Mouse (Mus musculus): ENCODE measurements at regions not wholly inside any gene's neighbourhood (a gene's known extent, or its start where the extent isn't known, plus 50 kb on each side); places are given as distances from the start of the nearest gene placed in this dataset.

DNA sequence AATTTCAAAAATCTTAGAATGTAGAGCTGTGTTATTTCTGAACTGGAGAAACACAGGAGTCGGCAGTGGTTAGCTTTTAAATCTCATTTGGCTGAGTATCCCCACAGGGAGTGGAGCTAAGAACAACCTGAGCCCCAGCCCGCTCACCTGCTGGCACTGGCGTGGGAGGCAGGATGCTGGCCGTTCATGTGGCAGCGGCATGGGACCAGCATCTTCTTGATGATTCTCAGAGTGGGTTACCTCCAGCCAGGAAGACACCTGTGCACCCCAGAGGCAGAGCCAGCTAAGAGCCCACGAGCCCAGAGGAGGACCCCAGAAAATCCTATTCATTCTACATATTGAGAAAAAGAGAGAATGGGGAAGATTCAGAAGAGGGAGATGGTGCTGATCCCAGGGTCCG, 181.7 kb downstream of the Vrk1 start:
- DNase-seq: no peak

DNA sequence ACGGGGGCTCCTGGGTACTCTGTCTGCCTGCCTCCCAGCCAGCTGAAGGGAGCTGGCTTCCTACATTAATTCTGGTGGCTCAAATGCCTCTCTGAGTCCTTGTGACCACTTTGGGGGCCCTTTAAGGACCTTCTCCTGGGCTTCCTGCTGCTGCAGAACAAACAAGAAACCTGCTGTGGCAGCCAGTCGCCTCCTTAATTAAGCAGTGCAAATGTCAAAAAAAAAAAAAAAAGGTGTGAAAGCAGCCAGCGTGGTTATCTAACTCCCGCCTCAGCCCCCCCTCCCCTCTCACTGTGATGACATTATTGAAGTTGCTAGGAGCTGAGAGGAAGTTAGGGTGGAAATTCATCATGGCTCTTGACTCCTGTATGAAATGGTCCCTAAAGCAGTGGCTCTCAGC, 189.3 kb downstream of the Vrk1 start:
- no peak for DNase-seq

DNA sequence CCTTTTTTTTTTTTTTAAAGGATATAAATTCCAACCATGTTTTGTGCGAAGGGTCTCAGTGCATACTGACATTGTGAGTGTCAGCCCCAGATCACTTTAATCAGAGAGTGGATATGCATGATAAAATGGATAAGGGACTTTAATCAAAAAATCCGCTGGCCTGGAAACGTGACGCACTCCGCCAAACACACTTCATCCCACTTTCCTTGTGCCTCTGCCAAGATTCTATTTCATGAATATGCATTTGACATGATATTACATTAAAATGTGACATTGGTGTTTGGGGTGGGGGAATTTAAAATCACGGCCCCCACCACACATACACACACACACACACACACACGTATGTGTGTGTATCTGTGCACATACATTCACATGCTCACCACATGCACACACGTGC, 193.5 kb downstream of the Vrk1 start:
- DNase-seq: no peak

GRCm38 (mm10) chr12:106210959-106211358, 200.9 kb downstream of the Vrk1 start:
- DNase-seq: no peak

DNA sequence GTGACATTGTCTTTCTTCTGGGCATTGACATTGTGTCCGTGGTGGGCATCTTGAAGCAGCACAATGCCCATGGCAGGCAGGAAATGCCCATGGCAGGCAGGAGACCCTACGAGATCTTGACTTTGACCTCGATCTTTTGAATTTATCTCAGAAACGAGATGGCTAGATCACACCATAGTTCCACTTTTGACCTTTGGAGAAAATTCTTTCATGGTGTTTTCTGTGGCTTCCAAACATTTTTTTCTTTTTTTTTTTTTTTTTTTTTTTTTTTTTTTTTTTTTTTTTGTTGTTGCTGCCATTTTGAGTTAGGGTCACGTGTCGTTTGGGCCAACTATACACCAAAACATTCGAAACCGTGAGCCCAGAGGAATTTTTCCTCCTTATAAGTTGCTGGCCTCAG, 201.5 kb downstream of the Vrk1 start:
- no peak for DNase-seq

- DNase-seq: no peak
Observed at GRCm38 (mm10) chr12:106212397-106212796, 202.4 kb downstream of the Vrk1 start.

GRCm38 (mm10) chr12:106220071-106220470, 210.0 kb downstream of the Vrk1 start:
- no peak for DNase-seq

- DNase-seq: no peak
Observed at GRCm38 (mm10) chr12:106226276-106226675, 216.2 kb downstream of the Vrk1 start.

DNA sequence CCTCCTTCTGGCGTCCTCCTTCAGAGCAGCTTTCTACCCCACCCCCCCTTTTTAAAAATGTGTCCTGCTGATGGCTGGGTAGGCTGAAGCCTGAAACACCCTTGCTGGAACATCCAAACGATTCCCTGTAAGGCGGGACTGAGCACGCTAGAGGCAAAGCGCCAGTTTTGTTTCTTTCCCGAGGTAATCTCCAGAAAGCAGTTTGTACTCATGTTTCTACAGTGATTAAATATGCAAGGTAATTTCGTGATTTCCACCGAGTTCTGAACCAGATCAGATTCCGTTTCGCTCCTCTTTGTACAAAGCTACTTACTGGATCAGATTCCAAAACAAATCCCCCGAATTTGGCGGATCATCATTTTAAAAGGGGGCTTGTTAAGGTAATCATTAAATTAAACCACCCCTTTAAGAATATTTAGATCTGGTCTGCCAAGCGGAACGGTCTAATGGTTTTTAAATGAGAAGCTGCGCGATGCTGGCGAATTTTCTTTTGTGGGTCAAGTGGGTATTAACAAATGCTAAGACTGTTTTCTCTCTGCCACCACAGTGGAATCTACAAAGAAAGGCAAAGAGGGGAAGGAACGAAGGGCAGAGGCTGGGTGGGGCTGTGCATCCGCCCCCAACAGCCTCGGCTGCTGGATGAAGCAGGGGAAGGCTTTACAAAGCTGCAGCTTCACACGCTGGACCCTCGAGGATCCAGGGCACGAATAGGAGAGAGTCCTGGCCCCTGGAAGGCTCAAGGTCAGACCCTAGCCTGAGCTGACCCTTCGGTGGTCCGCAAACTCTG, 216.9 kb downstream of the Vrk1 start:
- no peak for DNase-seq

- no peak for DNase-seq
Observed at GRCm38 (mm10) chr12:106227563-106227840, 217.5 kb downstream of the Vrk1 start.

DNA sequence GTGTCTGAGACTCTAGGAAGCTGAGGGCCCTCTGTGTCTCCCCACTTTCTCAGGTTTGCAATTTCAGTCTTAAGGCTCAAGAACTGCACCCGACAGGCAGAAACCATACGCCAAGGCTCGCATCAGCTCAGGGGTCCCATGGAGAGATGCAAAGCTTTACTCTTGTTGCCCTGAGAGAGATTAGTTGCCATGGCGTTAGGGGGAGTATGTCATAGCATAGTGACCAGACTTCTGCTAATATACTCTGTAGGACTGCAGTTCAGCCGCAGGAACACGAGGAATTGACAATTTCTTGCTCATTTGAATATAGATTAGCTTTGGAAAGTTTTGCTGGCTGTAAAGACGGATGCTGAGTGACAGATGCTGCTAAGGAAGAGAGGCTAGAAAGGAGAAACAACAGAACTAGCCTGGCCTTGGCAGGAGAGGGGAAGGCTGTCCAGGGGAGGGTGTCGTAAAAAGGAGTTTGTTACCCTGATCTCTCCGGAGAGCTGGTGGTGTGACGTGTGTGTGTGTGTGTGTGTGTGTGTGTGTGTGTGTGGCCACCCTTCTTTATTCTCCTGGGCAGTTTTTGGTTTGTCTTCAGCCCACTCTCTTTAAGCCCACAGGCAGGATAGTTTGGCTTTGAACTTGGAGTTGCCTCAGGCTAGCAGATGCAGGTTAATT, 235.3 kb downstream of the Vrk1 start:
- no peak for DNase-seq

DNA sequence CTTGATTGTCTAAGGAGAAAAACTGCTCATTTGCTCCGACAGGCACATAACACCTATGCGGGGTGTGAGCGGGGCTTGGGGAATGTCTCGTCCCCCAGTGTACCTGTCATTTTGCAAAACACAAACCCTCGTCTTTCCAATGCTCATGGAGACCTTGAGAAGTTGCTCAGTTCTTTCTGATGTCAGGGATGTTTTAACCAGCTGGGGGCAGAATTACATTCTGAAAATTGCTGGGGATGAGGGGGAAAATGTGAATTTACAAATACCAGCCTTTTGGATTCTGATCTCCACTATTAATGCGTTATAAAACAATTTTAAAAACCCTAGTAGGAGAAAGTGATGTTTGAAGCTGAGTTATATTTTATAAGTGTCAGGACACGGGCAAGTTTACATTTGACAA, 263.6 kb downstream of the Vrk1 start:
- DNase-seq: no peak

DNA sequence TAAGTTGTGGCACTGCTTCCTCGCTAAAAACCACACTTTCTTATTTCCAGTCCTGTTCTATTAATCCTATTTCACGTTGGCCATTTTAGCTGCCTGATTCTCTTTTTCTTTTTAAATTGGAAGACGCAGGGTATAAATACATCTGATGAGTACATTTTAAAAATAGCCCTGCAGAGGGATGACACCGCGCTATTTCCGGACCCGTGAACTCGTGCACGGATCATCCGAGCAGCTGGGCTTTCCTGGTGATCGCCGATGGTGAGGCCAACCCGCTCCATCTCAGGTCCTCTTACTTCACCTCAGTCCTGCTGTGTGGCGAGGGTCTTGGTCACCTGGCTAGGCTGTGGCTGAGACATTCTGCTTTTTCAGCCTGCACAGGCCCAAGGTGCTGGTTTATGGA, 267.9 kb downstream of the Vrk1 start:
- DNase-seq: no peak

DNA sequence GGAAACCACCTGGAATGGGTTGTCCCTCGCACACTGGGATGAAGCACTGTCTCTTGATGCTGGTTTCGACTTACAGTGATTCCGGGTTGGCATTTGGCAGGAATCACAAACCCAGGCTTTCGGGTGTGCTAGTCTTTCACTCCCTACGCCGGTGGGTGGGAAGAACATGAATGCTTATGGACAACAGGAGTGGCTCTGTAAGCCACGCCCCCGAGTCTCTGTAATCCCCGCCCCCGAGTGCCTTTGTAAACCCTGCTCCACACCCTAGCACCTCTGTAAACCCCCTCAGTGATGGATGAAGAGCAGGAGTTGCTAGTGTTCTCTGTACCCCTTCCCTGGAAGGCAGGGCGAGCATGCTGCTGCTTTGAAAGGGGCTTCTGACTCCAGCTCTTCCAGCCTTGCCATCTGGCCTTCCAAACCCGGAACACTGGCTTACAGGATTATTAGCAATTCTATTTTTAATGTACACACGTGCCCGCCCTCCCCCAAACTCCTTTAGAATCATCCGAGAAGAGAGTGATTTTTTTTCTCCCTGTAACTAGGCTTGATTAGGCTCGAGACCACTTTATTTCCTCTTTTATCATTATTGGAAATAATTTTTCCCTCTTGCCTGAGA, 272.6 kb downstream of the Vrk1 start:
- DNase-seq: no peak

- DNase-seq: no peak
Observed at GRCm38 (mm10) chr12:106284814-106285213, 274.8 kb downstream of the Vrk1 start.

GRCm38 (mm10) chr12:106288791-106289515, 278.9 kb downstream of the Vrk1 start:
- DNase-seq: peak; percentile 39

DNA sequence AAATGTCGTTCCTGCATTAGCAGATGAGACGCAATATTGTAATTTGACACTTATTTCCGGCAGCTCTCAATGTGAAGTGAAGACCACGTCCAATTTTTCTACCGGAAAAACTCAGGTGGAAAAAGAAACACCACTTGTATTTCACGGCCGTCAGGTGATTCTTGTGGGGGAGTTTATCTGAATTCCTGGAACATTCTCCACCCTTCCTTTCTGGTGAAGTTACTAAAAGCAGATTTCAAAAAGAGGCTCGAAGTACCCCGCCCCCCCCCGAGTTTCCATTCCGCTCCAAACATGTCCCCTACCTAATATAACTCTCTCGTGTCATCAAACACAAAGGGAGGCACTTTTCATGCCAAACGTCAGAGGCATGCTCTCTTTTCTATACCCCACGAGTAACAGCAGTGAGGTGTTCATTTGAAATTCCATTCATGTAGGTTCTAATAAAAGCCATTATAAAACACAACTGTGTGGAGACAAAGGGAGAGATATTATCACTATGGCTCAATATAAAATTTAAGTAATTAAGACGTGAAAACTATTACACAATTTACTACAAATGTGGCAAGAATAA, 281.5 kb downstream of the Vrk1 start:
- DNase-seq: no peak

GRCm38 (mm10) chr12:106293117-106293516, 283.1 kb downstream of the Vrk1 start:
- DNase-seq: peak; percentile 70

DNA sequence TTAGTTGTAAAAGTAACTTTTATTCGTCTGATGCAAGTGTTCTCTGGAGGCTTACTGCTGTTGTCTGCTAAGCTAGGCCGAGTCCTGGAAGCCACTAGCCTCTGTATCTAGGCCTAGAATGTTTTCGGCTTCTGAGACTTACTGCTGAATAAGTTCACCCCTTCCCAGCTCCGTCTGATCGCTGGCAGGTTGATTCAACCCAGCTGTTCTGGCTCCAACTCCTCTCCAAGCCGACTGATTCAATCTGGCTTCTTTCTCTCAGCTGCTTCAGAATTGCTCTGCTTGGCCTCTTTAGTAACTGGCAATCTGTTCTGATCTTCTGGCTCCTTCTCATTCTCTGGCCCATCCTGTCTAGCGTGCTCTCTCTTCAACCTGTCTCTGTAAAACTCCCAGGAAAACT, 285.6 kb downstream of the Vrk1 start:
- no peak for DNase-seq

- DNase-seq: no peak
Observed at GRCm38 (mm10) chr12:106302617-106303016, 292.6 kb downstream of the Vrk1 start.

GRCm38 (mm10) chr12:106308291-106308955, 298.4 kb downstream of the Vrk1 start:
- peak; percentile 50 for DNase-seq

GRCm38 (mm10) chr12:106308956-106309610, 299.1 kb downstream of the Vrk1 start:
- peak; percentile 53 for DNase-seq
